Mouse (Mus musculus): Measurements from ENCODE around the gene Gna11.

Gna11 gene

DNA sequence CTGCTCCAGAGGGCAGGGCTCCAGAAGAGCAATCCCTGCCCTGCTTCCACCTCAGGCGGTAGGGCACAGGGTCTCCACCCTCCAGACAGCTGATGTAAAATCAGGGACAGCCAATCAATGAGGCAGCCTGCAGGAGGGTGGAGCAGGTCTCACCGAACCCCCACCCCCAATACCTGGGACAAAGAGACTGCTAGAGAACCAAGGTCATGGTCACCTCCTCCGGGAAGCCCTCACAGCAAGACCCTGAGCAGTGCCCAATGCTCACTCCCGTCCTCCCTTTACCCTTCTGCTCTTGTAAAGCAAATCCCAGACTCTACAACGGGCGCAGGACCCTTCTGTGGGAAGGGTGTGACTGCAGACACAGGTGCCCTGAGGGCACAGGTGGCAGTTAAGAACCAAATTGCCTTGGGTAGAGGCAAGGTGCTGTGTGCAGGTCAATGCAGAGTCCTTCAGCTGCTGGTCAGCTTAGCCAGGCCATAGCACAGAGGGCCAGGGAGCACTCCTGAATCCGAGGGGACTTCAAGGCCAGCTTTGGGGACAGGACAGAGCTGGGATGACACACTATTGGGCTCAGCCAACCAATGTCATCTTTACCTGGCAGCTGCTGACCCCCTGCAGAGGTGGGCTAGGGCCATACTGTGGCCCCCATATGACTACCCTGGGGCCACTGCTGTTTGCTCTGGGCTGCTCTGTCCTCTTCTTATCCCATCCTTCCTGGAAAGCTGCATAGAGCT lies 2.1 kb downstream of the Gna11 start:
- DNase-seq (ENCODE audit: low spot score), result no peak

DNA sequence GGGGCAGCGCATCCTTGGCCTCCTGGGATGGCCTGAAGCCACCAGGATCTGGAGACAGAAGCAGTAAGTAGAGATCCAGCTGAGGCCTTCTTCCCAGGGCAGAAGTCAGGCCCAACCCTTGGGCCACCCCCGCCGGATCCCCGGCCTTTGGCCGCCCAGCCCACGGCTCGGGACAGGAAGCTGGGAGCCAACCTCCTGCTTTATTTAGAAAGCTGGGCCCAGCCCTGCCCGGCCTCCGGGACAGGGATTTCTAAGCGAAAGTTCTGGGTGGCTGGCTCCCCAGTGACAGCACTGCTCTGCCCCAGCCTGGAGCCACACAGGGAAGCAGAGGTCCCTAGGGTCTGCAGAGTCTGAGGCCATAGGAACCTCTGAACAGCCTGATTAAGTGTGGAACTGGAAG lies 3.2 kb downstream of the Gna11 start:
- DNase-seq (ENCODE audit: low spot score), result no peak

DNA sequence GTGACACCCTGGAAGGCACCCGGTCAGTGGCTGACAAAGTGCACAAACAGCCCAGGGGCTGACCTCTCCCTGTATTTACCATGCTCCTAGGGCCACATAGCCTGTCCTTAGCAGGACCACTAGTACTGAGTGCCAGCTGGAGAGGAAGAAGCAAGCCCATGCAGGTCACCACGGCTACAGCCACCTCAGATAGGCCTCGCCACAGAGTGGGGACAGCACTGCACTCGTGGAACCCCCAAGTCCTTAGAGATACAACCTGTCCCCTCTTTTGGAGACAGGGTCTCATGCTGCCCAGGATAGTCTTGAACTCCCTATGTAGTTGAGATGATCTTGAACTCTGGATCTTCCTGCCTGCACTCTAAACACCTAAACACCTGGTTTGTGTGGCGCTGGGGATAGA lies 3.6 kb downstream of the Gna11 start:
- no peak for DNase-seq (ENCODE audit: low spot score)

DNA sequence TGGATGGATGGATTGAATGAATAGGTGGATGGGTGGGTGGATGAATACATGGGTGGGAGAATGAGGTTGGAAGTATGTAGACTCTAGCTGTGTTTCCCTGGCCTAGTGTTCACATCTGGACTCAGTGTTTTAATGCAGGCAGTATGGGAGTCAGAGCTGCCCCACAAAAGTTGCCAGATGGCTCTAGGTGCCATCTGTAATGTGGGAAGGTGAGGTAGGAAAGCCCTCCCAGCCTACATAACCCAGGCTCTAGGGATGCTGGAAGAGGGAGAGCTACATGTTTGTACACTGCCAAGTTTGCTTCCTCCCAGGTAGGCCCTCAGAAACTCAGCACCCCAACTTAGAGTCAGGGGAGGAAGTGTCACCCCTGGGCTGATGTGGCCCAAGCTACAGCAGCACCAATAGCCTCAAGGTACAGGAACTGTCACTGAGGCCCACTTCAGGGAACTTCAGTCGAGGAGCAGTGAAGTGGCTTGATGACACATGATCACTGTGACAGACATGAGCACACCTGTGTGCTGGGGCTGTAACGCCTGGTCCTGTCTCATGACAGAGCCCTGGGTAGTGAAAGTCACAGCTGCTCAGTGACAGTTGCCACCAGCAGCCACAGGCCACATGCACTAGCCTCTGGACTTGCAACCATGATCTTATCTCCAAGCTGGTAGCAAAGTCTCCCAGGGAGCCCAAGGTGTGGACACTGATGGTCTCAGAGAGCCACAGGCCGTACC lies 6.5 kb downstream of the Gna11 start:
- DNase-seq (ENCODE audit: low spot score), result no peak

DNA sequence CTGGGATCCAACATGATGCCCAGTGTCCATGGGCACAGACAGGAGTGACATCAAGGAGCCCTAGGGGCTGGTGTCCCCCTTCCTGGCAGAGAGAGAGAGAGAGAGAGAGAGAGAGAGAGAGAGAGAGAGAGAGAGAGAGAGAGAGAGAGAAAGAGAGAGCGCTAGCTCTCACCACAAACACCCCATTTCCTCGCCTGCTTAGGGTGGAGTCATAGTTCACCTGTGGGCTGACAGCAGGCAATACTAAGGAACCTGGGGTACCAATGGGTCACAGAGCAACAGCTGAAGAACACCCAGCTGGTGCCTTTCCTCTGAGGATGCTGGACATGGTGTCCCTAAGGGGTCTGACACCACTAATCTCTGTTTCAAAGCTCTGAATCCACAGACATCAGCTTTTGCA lies 7.6 kb downstream of the Gna11 start:
- DNase-seq (ENCODE audit: low spot score), result no peak

DNA sequence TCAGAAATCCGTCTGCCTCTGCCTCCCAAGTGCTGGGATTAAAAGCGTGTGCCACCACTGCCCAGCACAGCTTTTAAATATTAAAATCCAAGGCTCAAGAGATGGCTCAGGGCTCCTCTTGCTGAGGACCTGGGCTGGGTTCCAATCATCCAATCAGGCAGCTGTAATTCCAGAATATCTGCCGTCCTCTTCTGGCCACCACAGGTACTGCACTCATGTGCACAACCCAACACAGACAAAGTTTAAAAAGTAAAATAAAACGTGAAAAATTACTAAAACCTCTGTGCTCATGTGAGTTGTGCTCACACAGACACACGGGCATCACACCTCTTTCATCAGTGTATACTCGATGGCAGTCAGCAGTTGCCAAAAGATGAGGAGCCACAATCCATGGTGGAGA lies 8.3 kb downstream of the Gna11 start:
- no peak for DNase-seq (ENCODE audit: low spot score)

DNA sequence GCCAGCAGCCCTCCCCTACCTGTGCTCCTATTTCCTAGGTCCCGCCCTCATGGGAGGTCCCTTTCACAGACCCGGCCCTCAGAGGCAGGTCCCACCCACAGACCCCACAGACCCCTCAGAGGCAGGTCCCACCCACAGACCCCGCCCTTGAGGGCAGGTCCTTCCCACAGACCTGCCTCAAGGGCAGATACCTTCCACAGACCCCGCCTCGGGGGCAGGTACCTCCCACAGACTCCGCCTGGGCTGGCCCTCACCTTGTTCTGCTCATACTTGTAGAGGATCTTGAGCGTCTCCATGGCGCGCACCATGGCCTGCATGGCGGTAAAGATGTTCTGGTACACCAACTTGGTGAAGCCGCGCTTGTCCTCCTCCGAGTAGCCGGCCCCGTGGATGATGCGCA lies 10.2 kb downstream of the Gna11 start:
- DNase-seq (ENCODE audit: low spot score), result no peak

DNA sequence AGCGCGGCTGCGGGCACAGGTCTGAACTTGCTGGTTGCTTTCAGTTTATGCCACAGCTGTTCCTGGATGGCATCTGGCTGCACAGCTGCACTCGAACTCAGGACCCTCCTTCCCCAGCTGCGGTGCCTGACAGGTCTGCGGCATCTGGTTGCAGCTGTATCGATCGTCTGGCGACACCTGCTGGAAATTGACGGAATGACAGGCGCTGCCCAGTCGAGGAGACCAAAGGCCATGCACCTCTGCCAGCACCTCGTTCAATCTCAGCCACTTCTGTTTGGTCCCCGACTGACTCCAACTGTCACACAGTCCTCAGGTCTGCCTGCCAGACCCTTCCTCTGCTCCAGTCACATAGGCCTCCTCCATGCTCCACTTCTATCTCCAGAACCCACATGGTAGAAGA lies 18.2 kb downstream of the Gna11 start:
- DNase-seq (ENCODE audit: low spot score), result peak; percentile 60

DNA sequence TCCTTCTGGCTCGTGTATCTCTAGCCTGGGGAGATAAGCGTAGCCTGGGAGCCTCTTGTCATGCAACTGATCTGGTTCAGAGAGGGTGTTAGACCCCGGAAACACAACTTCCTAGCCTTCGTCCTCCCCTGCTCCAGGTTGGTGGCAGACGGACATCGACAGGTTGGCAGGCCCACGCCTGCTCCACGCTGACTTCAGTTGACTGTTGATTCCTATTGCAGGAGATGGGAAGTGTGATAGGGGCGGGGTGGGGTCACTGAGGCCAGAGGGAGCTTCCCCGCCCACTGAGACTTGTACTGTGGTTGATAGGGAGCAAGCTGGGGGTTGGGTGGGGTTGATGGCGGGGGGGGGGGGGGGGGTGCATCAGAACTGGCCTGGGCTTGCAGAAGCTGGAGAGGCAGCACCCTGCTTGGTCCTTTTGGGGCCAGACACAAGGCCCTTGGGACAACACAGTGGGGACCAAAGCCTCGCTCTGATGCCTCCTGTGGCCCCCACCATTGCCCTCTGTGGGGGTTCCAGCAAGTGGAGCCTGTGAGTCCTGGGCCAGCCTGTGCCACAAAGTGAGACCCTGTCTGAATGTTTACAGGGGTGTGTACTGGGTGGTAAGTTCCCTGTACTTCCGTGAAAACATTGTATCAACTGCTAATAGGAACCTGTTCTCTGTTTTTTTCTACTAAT lies 19.8 kb downstream of the Gna11 start:
- no peak for DNase-seq (ENCODE audit: low spot score)

DNA sequence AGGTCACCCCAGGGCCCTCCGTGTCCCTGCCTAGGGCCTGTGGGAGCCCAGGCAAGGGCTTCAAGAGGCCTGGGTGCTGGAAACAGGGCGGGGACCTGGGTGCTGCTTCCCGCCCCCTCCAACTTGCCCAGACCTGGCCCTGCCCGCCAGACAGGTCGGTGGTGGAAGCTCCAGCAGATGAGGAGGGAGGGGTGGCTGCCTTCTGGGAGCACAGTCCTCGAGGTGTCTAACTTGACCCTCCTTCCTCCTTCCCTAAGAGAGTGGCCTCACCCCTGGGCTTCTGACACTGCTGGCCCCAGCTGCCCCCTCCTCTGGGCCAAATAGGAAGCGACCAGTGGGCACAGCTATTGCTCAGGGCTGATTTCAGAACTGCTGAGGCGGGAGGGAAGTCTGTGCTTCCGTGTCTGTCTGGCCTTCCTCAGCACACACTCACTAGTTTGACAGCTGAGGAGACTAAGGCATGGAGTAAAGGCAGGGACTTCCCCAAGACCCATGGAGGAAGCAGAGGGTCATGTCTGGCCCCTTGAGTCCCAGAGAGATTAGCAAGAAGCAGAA lies 20.9 kb downstream of the Gna11 start, which contains the start of gene Gna15:
Gene Gna15, minus strand, starts transcription at position 175 of the 555 bp plus-strand sequence.
- DNase-seq (ENCODE audit: low spot score), result no peak

DNA sequence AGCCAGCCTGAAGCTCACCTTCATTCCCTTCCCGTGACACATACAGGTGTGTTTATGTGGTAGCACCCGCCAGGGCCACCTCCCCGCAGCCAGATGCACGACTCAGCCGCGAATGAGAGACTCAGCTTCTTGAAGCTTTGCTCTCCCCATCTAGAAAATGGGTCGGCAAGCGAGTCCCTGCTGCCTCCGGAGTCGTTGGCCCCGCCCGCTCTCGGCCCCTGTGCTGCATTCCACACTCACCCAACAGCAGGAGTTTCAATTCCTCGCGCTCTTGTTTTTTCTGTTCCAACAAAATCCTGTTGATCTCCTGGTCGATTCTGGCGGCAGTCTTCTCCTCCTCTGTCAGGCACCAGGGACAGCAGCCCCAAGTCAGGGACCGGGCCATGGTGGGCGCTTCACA lies 21.4 kb downstream of the Gna11 start:
- DNase-seq (ENCODE audit: low spot score), result no peak

DNA sequence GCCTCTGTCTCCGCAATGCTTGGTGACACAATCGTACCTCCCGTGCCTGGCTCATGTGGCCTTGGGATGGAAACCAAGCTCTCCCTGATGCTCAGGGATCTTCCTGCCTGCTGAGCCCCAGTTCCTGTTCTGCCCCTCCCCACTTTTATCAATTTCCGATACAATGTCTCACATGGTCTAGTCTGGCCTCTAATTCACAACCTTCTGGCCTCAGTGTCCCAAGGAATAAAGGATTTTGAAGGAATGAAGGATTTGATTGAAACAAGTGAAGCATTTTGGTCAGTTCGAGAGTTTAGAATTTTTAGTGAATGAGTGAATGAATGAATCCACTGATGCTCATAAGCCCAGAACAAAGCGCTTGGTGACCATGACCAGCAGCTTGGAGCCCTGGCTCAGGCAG lies 21.8 kb downstream of the Gna11 start:
- DNase-seq (ENCODE audit: low spot score), result no peak

DNA sequence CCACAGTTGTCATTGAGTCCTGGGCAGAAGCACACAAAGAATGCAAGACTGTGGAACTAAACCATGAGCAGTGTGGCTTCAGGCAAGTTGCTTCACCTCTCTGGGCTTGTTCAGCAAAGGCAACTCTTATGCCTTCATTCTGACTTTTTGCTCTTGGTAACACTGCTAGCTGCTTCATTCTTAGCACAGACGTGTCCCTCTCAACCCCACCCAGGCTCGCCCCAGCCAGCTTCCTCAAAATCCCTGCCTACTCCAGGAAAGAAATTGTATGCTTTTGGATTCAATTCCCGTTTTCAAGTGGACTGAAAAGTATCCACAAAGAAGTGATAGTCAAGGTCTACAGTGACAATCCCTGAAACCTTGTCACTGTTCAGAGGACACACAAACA lies 25.0 kb downstream of the Gna11 start:
- no peak for DNase-seq (ENCODE audit: low spot score)

DNA sequence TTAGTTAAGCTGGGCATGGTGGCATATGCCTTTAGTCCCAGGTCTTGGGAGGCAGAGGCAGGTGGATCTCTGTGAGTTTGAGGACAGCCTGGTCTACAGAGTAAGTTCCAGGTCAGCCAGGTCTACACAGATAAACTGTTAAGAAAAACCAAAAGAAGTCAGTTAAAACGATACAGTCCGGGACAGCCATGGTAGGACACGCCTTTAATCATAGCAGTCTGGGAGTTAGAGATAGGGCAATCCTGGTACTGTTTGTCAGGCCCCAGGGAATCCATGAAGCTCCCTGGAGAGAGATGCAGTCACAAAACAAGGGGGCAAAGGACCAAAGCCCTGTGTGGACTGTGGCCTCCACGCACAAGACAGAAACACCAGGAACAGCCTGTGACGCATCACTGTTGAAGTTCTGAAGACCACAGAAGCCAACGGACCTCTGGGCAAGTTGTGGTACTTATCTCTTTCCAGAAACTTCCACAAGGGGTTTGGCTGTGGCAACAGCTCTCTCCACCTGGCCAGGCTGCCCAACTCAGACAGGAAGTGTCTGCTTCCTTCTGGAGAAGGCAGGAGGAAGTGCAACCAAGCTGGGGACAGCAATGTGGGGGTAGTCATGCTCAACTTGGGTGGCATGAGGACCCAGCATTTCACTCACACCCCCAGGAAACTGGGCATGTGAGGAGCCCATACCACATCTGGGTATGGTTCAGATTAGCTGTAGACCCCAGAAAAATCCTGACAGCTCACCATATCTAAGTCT lies 25.6 kb downstream of the Gna11 start:
- DNase-seq (ENCODE audit: low spot score), result no peak

DNA sequence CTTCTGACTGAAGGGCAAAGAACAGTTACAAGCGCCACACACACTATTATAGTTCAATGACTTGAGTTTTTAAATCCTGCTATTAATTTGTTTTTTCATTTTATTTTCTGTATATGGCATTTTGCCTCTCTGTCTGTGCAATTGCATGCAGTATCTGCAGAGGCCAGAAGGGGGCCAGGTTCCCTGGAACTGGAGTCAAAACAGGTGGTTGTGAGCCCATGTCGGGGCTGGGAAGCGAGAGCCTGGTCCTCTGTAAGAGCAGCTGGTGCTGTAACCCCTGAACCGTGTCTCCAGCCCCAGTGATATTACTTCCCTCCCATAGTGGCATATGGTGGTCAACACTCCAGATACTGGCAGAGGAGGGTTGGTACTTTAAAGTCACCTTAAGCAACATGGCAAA lies 26.4 kb downstream of the Gna11 start:
- DNase-seq (ENCODE audit: low spot score), result no peak

DNA sequence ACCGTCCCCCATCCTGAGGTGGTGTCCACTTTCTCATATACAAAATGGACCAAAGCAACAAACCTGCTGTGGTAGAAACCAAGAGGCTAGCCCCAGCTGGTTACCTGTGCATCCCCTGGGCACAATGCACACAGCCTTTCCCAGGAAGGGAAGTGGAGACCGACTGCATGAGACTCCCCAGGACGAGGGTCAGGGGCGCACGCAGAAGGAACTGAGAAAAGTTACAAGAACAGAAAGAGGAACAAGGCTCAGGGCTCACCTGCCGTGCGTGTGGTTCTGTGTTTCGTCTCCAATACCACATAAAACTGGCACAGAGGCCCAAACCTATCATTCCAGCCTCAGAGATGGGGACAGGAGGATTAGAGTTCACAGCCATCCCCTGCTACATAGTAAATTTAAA lies 27.8 kb downstream of the Gna11 start:
- no peak for DNase-seq (ENCODE audit: low spot score)

DNA sequence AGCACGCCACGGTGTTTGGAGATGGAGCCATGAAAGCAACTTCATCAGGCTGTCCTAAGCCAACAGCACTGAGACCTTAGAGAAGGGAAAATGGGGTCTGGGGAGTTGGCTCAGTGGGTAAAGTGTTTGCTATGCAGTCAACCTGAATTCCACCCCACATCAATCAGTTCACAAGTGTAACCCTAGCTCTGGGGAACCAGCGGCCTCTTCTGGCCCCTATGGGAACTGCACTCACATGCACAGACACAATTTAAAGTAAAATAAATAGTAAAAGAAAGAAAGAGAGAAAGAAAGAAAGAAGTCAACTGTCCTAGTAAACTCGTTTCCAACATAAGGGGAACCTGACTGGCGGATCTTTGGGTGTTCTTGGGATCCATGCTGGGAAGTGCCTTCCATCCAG lies 31.2 kb downstream of the Gna11 start:
- DNase-seq (ENCODE audit: low spot score), result no peak

DNA sequence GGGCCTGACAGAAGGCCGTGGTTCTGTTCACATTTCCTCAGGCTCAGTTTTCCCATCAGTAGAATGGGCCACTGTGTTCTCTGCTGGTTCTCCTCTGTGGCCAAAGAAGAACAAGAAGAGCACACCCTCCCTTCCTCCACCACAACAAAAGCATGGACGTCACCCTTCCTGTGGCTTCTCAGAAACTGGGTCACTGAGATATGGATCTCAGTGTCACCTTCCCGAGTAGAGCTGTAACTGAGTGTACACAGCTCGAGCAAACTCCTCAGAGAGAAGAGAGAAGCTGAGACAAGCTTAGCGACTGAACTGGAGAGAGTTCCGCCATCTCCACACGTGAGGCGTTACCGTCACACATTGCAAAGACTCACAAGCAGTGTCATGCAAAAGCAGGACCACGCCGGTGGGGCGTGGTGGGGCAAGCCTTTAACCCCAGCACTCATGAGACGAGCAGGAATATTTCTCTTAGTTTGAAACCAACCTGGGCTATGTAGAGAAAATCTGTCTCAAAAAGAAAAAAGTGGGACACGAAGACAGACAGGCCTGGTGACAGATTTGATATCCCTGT lies 34.7 kb downstream of the Gna11 start:
- DNase-seq (ENCODE audit: low spot score), result no peak

DNA sequence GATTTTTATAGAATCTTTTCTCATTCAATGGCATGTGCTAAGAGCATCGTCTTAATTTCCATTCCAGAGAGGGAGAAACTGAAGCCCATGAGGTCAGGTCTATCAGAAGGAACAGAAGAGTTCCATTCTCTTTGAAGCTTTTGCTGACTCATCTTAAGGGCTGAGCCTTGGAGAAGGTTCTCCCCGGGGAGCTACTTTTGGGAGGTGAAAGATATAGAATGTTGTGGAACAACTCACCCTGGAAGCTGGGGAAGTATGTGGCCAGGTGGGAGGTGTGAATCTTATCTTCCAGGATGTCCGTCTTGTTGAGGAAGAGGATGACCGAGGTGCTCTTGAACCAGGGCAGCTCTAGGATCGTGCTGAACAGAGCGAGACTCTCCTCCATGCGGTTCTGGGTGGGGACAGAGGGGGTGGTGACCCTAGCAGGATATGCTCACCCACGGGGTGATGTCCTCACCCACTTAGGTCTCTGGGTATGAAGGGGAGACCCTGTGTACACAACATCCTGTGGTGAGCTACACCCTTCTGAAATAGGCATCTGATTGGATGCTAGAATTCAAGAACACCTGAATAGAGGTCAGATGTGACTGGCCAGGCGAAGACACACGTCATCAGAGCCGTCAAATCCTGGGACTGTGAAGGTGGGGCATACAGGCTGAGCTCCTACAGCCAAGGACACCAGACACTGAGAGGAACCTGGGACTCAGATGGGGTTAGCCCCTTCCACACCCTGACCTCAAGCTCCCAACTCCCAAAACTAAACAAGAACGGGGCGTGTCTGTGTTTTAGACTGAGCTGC lies 37.1 kb downstream of the Gna11 start:
- DNase-seq (ENCODE audit: low spot score), result no peak

DNA sequence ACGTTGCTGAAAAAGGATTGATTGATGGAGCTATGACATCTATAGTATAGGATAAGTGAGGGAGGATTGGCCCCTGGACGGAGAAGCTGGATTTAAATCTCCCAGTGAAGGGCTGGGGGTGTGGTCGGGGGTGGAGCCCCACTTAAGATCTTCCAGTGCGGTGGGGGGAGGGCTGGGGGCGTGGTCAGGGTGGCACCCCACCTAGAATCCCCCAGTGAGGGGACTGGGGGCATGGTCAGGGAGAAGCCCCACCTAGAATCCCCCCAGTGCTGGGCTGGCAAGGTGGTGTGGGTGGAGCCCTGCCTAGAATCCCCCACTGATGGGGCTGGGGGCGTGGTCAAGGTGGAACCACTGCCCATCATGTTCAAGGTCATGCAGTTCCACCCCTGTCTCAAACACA lies 37.9 kb downstream of the Gna11 start:
- DNase-seq (ENCODE audit: low spot score), result no peak

DNA sequence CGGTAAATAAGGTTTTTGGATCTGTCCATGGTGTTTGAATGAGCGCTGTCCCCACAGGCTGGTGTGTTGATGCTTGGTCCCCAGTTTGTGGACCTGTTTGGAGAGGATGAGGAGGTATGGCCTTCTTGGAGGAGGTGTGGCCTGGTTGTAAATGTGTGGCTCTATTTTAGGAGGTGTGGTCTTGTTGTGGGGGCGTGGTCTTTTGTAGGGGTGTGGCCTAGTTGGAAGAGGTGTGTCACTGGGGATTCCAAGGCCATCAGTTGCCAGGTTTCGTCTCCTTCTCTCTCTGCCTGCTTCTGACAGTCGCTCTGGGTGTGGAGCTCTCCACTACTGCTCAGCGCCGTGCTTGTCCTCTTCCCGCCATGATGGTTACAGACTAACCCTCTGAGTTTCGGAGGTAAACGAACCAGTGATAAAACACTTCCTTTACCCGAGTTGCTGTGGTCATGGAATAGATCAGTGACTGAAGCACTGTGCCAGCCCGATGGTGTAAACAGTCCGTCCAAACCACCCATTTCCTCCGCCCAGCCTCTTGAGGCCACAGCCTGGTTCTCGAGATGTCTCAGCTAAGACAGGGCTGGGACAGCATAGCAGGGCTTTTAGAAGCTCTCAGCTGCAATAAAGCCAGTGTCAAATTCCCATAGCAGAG lies 39.9 kb downstream of the Gna11 start:
- DNase-seq (ENCODE audit: low spot score), result no peak
